Mouse (Mus musculus) retina, adult 2 months (tissue): ENCODE measurements around the gene Gstp2.
"Not testable (repeated sequence)": the region's sequence is repeated elsewhere in the genome, so short reads cannot be mapped to it uniquely, and the experiment has no call there.

Experiments used
- DNase-seq: peaks from one replicate; pipeline ENCODE4 v3.0.0-alpha.2; 2012; ENCODE audit warnings: low read depth, low spot score

The Gstp2 gene

DNA sequence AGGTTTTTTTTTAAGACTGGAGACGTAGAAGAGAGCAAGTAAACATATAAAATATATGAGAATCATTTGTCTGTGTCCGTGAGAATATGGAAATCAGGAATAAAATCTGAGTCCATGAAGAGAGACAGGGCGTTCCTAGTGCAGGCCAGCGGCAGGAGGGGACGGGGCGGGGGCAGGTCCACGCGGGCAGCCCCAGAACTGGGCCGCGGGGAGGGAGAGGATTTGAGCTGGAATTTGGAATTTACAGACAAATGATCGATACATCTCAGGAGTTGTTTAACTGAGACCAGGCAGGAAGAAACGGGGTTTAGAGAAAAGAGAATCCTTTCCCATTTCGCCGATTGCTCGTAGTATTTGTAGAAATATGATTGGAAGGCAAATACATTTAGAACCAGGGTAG is 24.5 kb upstream of the Gstp2 start:
- DNase-seq: no peak

DNA sequence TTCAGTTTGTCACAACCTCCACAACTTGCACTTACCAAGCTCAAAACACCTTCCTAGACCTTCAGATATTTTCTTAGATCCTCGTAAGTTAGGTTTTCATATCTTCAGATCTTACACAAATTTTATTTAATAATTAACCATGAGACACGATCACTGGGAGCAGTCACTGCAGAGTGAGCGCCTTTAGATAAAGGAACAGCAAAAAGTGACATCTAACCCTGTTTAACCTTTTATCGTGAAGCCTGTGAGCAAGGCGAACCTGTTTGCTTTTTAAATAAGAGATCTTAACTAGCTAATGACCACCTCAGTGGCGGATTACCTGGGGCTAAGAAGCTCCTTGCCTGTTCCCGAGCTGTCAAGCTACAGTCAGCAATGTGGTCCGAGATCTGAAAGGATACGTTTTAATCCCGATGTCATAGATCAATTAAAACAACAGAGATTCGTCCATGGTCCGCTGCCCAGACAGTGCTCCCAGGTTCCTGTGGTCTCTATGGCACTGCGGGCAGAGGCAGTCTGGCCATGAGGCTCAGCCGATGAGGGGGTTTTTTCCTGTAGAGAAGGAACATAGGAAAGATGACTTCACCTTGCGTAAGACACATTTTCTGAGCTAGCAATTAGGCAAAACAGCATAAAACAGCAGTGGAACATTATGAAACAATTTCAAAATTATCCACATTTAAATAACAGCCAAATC is 23.0 kb upstream of the Gstp2 start:
- DNase-seq: no peak

DNA sequence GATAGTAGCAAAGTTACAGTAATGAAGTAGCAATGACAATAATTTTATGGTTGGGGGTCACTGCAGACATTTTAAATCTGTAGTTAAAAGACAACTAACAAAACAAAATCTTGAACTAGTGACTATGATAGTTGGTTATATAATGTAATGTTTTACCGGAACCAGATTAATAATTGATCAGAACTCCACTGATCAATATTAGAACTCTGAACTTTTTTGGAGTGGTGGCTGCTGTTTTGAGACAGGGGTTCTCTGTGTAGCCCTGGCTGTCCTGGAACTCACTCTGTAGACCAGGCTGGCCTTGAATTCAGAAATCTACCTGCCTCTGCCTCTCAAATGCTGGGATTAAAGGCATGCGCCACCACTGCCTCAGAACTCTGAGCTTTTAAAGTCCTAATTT is 22.4 kb upstream of the Gstp2 start:
- DNase-seq: not testable (repeated sequence)

DNA sequence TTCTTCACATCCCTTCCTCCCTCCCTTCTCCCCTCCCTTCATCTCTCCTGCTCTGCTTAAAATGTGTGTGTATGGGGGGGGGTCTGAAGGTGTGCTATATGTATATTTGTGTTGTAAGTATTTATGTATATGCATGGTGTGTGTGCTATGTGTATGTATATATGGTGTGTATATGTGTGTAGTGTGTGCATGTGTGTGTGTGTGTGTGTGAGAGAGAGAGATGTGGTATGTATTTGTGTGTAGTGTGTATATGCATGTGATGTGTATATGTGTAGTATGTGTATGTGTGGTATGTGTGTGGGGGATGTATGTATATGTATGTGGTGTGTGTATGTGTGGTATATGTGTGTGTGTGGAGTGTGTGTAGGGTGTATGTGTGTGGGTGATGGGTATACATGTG is 21.1 kb upstream of the Gstp2 start:
- DNase-seq: no peak

DNA sequence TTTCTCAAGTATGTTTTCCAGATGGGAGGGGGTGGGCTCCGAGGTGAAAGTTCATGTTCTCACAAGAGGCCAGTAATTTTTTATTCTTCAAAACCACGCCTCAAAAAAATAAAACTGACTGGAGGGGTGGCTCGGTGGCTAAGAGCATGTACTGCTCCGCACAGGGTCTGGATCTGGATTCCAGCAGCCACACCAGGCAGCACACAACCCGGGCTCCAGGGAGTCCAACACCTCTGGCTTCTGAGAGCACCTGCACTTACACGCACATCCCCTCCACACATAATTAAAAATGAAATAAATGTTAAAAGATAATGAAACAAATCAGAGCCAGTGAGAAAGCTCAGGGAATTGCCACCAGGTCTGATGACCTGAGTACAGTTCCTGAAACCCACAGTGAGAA is 20.5 kb upstream of the Gstp2 start:
- no peak for DNase-seq

DNA sequence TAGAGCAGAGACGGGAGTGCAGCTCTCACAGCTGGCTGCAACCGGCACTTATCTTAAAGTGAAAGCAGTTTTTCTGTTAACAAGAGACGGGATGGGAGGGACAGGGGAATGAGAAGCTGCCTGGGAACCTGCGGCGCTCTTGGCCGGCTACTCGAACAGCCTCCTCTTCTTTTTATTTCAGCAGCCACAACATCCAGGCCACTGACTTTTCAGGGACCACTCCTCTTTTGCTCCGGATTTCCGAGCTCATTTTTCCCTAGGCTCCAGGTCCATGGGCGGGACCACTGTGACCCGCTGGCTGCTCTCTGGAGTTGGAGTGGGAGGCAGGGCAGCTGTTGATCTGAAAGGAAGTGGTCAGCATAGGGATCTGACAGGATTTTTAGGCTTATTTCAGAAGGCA is 18.7 kb upstream of the Gstp2 start:
- not testable (repeated sequence) for DNase-seq

DNA sequence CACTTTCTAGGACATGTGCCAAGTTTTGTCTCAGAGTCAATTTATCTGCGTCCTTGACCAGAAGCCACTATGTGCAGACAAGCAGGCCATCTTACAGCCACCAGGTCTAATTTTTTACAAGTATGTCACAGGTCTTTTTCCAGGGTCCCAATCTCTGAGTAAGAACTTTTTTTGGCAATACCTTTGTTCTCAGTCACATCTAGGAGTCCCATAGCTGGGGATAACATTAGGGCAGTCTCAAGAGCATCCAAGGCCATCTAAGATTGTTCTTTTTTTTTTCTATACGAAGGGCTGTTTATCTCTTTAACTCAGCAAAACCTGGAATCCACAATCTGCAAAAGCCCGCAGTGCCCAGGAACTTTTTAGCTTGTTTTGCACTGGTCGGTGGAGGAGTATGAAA is 17.5 kb upstream of the Gstp2 start:
- DNase-seq: not testable (repeated sequence)

DNA sequence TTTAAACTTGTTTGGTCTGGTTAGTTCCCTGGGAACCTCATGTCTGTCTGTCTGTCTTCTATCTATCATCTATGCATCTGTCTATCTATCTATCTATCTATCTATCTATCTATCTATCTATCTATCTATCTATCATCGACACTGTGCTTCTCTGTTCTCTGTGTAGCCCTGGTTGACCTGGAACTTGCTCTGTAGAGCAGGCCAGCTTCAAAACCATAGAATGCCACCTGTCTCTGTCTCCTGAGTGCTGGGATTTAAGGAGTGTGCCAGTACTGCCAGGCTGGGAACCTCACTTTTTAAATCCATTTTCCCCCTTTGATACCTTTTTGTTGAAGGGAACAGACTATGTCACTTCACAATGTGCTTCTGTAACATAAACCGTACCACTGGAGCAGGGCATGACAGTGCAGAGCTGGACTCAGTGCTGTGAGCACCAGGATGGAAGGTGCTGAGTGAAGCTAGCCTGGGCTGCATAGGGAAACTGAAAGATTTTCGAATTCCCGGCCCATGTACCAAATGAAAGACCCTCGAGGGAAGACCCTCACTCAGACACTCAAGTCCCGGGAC is 15.2 kb upstream of the Gstp2 start:
- no peak for DNase-seq

DNA sequence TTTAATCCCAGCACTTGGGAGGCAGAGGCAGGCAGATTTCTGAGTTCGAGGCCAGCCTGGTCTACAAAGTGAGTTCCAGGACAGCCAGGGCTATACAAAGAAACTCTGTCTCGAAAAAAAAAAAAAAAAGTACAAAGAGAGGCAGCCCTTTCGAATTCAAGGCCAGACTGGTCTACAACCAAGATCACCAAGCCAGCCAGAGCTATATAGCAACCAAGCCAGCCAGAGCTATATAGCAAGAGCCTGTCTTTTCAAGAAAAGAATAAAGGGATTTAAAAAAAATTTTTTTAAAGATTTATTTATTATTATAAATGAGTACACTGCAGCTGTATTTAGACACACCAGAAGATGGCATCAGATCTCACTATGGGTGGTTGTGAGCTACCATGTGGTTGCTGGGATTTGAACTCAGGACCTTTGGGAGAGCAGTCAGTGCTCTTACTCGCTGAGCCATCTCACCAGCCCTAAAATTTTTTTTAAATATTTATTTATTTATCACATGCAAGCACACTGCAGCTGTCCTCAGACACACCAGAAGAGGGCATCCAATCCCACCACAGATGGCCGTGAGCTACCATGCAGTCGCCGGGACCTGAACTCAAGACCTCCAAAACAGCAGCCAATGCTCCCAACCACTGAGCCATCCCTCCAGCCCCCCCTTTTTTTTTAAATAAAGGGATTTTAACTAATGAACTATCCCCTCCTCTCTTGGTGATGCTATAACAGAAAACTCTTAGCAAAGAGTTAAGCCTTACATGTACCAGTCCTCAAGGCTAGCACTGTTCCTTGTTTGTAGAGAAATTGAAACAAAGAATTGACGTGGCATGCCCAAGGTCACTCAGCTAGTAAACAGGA is 14.4 kb upstream of the Gstp2 start:
- not testable (repeated sequence) for DNase-seq

DNA sequence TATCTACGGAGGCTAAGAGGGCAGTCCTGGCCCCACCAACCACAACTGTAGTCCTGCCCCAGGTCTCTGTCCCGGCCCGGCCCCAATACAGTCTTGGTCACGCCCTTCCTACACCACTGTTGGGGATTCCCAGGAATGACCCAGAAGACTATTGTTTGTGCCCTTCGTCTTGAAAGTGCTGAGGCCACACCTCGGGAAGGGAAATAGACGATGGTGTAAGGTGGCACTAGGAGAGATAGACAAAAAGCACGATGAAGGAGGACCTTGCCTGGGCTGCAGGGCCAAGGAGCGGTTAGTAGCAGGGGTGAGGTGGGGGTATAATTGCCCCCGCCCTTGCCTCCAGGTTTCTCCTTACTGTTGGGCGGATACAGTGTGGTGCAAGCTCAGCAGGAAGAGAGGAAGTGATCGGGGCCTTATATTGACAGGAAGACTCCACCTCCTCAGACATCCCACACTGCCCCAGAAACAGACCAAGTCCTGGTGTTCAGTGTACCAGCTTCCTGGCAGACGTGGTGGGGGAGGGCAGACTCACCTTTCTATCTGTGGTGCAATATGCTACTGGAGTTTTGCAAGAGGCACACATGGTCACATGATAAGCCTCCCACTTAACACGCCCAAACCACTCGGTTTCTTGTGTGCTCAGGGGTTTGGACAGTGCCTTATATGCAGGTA is 13.4 kb upstream of the Gstp2 start, which contains the start of gene Gstp3:
Gene Gstp3, minus strand, starts transcription at position 501 of the 672 bp plus-strand sequence.
- DNase-seq: no peak

DNA sequence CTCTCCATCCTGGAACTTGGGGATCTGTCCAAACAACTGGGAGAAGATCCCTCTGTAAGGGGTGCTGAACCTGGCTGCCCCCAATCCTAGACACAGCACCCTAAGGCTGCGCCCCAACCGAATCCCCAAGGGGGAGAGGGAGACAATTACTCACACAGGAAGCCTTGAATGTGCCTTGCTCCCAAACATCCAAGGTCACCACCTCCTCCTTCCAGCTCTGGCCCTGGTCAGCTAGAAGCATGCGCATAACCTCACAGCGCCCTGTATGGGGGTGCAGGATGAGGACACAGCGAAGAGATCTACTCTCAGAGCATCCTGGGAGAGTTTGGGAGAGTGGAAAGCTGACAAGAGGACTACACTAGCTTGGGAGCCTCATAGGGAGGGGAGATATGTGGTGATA is 12.8 kb upstream of the Gstp2 start:
- no peak for DNase-seq

DNA sequence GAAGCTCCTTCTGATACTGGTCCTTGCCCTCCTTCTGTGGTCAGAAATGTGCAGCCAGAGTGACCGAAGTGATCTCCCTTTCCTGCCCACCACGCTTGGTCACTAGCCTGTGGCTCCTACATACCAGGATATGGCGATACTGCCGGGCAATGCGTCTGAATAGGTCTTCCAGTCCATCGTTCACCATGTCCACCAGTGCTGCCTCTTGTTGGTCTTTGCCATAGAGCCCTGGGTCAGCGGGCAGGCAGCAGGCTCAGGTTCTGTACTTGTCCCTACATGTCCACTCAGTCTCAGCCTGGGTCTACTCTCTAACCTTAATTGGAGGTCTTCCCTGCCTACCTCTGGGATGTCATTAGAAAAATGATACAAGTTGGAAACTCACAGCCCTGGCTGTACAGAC is 12.1 kb upstream of the Gstp2 start:
- no peak for DNase-seq

DNA sequence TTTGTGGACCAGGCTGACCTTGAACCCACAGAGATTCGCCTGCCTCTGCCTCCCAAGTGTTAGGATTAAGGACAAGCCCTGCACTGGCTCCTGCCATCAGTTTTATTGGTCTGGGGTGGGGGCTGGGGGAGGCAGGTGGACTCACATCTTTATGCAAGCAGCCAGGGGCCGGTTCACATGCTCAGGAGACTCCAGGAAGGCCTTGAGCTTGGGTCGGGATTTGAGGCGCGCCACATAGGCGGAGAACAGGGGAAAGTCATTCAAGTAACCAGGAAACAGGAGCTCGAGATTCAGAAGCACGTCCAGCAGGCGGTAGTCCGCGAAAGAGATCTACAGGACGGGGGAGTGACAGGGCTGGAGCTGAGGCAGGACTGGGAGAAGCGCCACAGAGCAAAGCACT is 11.6 kb upstream of the Gstp2 start:
- no peak for DNase-seq

DNA sequence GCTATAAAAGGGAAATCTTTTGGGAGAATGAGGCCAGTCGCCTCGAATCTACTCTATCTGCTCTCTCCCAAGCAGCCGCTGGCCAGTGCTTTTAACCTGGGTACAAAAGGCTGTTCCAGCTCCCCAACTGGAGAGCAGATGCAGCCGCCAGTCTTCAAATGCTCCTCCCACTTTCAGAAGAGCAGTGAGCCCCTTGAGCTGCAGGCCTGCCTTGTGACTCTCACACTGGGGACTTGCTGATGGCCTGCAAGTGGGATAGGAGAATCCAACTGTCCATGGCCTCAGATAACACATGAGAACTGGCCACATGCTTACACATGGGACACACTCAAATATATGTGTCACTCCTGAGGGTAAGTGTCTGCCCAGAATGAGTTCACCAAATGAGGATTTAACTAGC is 10.9 kb upstream of the Gstp2 start:
- no peak for DNase-seq

DNA sequence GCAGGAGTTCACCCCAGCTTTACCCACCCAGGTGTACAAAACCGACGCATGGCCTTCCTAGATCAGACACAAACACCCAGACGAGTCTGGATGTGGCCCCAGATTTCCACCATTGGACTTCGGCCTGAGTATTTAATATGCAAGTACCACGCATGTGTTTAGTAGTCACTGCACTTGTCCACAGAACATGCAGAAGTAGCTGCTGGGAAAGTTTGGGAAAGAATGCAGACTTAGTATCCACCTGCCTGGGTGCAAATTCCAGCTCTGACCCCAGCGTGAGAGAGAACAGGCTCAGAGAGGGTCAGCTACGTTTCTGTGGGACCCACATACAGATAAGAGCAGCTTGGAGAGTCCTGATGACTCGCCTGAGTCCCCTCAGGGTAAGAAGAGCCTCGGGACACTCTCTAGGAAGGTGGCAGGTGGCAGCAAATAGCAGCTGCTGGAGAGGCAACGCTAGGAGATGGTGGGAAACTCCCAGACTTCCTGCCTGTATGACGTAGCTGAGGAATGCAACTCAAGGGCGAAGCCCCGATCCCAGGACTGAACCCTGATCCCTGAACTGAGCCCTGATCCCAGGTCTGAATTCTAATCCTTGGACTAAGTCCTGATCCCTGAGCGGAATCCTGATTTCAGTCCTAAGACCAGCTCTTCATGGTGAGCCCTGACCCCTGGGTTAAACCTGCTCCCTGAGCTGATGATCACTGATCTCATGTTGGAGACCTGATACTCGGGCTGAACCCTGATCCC is 10.3 kb upstream of the Gstp2 start:
- no peak for DNase-seq

DNA sequence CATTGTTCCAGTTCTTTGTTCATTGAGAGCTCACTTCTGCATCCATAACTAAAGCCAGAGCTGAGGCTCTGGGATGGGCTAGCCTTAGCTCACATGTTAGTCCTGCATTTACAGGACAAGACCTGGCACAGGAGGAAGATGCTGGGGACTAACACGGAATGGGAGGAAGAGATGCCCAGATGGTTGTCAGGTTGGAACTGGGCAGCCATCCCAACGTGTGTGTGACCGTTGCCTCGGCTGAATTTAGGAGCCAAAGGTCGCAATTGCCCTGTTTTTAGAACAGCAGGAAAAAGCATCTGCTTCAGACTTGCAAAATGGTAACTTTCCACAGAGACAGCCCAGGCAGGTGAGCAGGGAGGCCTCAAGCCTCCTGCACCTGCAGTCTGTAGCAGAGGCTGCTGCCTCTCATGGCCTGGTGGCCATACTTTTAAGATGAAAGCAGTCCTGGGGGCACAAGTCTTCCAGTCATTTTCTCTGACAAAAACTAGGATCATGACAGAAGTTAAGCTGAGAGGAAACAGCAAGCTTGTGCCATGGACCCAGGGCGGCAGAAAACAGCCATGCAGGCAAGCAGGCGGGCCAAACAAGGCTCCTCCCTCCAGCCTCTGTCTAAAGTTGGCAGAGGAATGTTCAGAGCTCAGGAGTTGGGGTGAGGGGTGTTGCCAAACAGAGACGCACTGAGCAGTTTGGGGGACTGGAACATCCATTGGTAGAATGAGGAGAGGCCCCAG is 9.6 kb upstream of the Gstp2 start:
- DNase-seq: no peak

DNA sequence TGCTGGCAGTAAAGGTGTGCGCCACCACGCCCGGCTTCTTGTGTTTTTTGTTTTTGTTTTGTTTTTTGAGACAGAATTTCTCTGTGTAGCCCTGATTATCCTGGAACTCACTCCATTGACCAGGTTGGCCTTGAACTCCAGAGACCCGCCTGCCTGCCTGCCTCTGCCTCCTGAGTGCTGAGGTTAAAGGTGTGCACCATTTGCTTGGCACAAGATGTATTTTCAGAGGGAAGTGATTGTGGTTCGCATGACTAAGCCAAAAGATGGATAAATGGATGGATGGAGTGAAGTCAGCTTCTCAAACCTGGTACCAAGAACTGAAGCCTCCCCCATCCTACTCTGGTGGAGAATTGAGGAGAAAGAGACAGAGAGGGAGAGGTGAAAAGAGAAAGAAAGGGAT is 8.8 kb upstream of the Gstp2 start:
- DNase-seq: no peak

DNA sequence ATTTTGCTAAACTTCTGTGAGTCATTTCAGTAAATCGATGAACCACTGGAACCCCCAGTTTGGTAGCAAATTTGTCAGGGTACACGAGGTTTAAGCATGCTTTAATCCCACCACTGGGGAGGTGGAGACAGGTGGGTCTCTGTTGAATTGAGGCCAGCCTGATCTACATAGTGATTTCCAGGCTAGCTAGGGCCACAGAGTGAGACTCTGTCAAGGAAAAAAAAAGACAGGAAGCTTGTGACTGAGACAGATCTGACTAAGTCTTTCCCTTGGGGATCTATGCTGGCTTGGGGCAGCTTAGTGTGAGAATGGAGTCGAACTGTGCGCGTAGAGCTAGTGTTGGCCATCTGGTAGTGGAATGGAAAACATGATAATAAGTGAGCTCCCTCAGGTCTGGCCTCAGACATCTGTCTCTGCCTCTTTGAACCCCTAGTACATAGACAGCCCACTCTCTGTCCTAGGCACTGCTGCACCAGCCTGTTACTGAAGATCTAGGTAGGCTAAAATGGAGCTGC is 6.8 kb upstream of the Gstp2 start:
- no peak for DNase-seq

DNA sequence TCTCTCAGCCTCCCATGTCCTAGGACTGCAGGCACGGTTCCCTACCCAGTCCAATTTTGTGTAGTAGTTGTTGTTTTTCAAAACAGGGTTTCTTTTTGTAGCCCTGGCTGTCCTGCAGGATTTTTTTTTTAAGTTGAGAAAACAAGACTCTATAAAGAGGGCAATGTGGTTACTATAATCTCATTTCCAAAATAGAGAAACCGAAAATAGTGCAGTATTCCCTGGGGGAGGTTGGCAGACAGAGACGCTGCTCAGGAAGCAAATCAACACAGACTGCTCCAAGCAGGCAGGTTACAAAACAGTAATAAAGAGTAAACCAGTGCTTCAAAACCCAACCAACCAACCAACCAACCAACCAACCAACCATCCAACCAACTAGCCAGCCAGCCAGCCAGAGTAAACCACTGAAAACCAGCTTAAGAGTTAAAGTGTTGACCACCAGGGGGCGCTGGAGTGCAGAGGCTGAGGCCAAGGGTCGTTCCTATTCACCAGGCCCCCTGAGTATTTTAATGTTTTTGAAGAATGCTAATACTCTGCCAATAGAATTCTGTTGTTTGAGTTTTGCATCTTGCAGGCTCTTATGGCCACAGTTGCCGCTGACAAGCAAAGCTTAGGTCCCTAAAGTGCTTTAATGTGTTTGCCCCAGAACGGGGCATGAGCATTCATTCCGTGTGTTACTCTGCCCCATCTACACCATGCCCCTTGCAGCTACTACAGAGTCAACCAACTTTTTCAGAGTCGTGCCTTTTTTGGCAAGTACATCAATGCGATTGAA is 6.1 kb upstream of the Gstp2 start:
- no peak for DNase-seq

DNA sequence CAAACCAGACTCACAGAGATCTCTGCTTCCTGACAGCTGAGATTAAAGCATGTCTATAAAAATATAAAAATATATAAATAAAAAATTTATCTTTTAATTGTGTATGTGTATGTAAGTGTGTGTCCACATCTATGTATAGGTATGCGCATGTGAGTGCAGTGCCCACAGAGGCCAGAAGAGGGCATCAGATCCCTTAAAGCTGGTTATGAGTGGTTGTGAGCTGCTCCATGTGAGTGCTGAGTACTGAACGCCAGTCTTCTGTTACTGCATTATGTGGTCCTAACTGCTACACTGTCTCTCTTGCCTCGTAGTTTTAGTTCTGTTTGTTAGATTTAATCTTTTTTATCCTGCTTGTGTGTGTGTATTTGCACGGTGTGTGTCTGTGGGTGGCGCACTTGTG is 5.2 kb upstream of the Gstp2 start:
- no peak for DNase-seq
